Mouse (Mus musculus) cerebellum, postnatal 4 days (tissue): ENCODE data around the gene Dtymk.
"Not testable (repeated sequence)": the region's sequence is repeated elsewhere in the genome, so short reads cannot be mapped to it uniquely, and the experiment has no call there.

Experiments
- DNase-seq, 2 experiments: peaks; one replicate each; pipeline ENCODE4 v3.0.0; 2022; ENCODE audit warnings: low spot score in 2 of 2, mixed read lengths in 1 of 2

Dtymk gene

DNA sequence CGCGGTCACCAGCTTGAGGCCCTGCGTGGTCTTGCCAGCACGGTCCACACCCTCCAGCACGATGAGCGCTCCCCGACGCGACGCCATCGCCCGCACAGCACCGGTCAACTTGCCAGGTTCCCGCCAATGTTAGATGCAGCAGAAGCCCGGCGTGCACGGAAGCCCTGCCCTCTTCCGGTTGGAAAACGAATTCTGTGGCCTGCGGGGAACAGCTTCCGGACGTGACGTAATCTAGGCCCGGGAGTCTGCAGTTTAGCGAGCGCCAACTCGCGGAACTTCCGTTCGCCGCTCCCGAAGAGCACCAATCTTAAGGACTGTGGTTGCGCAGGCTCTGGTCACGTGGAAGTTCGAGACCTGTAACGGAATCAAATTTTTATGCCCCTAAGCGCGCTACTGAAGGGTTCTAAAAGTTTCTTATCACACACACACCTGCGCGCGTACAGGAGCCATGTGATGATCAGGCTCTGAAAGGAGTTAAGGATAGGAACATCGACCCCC, at the start of gene Dtymk:
Dtymk (minus strand) TSS at position 194 of the 498 bp plus-strand sequence.
- peak; percentile 67 to 89 for DNase-seq

DNA sequence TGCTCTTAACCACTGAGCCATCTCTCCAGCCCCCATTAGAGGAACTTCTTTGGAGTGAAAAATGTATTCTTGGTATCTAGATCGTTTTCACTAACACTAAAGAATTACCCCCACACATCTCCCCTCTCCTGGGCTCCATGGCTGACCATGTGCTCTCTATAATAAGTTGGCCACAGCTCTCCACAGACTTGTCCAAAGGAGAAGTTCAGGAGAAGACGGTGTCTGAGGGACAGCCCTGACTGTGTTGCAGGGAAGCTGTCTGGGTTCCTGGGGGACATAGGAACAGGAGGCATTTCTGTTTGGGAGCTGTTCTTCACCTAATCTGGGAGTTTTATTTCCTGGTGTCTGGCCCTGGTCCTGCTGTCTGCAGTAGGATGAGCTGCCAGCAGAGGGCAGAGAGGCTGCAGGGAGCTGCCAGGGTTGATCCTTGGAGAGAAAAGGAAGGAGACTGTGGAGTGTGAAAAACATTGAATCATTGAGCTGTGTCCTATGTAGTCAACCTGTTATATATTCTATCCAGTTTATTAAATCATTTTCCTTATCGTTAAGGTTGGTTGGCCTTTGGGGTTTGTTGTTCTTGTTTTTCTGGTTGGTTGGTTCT, 44.1 kb upstream of the Dtymk start:
- DNase-seq = not testable (repeated sequence)

DNA sequence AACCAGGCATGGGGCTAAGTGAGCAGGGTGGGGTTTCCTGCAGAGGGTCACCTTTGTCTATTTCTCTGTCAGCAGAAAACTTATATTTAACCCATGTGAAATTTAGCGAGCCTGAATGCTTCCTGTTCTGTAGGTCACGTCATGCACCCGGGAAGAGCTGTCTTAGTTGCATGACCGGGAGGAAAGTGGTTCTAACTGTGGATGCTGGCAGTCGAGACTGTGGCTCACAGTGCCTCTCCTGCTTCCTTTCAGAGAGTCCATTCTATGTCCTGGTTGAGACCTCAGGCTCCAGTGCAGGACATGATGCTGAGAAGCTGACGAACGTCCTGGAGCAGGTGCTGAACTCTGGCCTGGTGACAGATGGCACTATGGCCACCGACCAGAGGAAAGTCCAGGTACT, 36.8 kb upstream of the Dtymk start:
- DNase-seq = not testable (repeated sequence)

DNA sequence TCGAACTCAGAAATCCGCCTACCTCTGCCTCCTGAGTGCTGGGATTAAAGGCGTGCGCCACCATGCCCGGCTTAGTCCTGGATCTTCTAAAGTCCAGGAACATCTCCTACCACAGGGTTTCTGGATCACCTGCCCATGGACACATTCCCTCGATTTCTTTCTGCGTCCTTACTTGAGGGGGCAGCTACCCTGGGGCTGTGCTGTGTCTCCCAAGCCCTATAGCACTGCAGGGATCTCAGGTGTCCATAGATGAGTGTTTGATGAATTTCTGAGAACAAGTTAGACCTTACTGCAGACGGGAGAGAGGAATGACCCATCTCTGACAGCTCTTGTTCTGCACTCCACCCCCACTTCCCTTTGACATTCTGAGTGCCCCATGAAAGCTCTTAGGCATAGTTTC, 35.6 kb upstream of the Dtymk start:
- no peak for DNase-seq

DNA sequence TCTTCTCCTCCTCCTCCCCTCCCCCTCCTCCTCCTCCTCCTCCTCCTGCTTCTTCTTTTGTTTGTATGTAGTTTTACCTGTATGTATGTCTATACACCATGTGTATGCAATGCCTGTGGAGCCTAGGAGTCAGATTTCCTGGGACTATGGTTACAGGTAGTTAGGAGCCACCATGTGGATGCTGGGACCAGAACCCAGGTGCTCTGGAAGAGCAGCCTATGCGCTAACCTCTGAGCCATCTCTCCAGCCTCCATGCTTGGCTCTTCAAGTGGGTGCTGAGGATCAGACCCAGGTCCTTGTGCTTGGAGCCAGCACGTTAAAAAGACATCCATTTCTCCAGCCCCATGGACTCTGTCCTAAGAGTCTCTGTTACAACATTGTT, 34.8 kb upstream of the Dtymk start:
- no peak for DNase-seq

DNA sequence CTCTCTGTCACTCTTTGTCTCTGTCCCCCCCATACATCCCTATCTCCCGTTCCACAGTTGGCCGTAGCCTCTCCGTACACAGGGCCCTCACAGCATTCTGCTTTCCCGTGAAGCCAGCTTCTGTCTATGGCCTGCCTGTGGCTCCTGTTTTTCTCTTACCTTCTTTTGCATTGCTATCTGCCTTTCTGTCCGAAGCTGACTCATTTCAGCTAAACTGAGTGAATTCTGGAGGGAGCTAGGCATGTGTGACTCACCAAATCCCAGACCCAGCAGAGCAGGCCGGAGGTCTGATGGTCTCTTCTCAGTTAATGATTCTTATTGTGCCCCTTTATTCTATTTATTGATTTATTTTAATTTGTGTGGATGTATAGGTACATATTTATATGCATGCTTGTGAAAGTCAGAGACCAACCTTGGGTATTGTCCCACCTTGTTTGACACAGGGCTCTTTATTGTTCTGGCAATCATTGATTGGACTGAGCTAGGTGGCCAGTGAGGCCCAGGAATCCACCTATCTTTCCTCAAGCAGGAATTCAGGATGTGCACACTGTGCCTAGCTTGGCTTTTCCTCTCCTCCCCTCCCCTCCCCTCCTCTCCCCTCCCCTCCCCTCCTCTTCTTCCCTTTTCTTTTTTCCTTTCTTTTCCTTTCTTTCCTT, 34.3 kb upstream of the Dtymk start:
- DNase-seq = no peak

GRCm38 (mm10) chr1:93835211-93835610, 33.5 kb upstream of the Dtymk start:
- DNase-seq = no peak

- no peak for DNase-seq
Measured at GRCm38 (mm10) chr1:93834671-93835150, 33.0 kb upstream of the Dtymk start.

- not testable (repeated sequence) for DNase-seq
Measured at GRCm38 (mm10) chr1:93832754-93833360, 31.1 kb upstream of the Dtymk start.

DNA sequence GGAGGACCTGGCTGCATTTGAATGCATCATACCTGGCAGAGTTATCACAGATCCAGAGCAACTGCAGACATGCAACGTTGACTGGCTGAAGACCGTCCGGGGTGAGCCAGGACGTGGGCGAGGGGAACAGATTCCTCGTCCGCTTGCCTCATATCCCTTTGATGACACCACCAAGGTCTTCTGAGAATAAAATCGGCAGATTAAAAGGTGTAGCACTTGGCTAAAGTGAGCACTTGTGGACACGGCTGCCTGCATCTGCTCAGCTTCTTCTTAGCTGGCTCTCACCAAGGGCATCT, 24.8 kb upstream of the Dtymk start:
- no peak for DNase-seq

- DNase-seq = no peak
Measured at GRCm38 (mm10) chr1:93825771-93826539, 24.2 kb upstream of the Dtymk start.

- DNase-seq = peak; percentile 75 to 85
Measured at GRCm38 (mm10) chr1:93825105-93825674, 23.5 kb upstream of the Dtymk start.

DNA sequence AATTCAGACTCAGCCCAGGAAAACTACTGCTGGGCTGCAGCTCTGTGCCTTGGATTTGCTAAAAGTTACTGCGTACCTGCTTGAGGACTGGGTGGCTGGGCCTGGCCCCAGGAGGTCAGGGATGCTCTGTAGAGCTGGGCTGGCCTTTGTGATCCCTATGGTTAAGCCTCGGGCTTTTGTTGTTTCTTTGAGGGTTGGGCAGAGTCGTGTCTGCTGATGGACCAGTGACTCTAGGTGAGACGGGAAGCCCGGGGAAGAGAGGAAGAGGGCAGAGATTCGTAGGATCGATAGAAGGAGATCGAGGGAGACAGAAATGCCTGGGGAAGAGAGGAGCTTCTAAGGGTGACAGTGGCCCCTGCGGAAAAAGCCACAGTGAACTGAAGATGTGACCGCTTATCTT, 22.9 kb upstream of the Dtymk start, which contains the start of gene D2hgdh:
D2hgdh (plus strand) TSS at position 301 of the 400 bp plus-strand sequence.
- DNase-seq = no peak

- no peak for DNase-seq
Measured at GRCm38 (mm10) chr1:93823796-93824495, 22.2 kb upstream of the Dtymk start.

DNA sequence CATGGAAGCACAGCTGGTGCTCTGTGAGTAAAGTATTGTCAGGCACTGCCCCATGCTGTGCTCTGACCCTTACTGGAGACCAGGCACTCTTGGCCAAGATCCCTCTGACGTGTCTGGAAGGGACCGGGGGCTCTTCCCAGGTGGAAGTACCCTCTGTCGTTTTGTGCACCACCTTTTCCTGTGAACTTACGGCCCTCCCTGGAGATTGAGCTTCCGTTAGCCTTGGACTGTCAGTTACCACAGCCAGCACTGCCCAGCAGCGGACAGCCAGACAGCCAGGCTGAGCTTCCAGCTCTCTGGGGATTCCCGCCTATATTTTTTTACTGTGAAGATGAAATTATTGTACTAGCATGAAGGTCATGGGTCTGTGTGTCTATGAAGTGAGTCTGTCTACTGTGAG, 17.0 kb upstream of the Dtymk start:
- no peak for DNase-seq

- DNase-seq = no peak
Measured at GRCm38 (mm10) chr1:93817823-93818532, 16.2 kb upstream of the Dtymk start.

GRCm38 (mm10) chr1:93811495-93812039, 9.8 kb upstream of the Dtymk start:
- no peak for DNase-seq

DNA sequence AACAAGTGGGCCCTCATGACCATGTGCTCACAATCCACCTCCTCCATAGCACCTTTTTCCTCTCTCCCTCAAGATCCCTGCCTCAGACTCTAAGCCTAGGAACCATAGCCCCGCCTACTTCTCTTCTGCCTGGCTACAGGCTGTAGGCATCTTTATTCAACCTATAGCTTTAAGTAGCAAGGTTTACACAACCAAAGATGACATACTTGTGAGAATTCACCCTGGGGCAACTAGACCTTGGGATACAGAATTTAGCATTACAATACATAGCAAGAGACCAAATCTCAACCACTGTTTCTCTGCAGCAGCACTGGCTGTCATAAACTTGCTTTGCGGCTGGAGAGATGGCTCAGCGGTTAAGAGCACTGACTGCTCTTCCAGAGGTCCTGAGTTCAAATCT, 8.3 kb upstream of the Dtymk start:
- no peak for DNase-seq

DNA sequence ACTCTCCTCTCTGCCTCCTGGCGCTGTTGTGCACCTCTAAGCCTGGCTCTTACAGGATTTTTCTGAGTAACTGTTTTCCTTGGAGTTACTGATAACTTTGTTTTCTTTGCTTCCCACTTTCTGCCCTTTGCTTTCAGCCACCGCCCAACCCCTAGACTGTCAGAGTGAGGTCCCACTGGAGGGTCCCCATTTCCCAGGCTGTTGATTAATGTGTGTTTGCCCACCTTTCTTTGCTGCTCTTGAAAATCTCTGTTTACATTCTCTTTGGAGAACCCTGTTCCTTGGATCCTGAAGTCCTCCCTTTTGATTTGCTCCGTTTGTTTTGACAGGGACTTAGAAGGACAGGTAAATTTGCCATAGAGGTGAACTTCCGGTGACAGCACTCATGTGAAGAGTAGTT, 7.1 kb upstream of the Dtymk start:
- no peak for DNase-seq

DNA sequence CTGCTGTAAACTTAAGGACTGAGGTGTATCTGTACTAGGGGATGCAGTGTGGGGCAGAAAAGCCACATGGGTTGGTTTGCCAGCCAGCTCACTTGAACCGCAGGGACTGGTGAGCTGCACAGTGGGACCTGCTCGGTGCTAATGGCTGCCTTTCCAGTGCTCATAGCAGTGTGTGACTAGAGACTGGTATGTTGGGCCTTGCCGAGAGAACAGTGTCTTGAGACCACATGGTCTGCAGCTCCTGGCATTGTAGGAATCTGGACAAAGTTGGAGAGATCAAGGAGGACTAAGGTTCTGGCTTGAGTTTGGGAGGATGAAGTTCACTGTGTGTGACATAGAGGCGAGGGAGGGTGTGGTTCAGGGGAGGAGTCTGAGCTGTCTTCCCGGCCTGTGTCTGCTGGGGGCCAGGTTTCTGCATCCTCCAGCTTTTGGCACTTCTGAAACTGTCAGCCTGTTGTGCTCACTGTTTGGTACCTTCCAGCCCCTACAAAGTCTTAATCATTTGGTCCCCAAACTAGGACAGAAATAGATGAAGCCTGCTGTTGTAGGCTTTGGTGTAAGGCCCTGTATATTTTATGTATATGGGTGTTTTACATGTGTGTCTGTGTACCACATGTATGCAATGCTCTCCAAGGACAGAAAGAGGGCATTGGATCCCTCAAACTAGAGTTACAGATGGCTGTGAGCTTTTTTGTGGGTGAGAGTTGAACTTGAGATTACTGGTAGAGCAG, 3.7 kb upstream of the Dtymk start:
- DNase-seq = no peak
